Mouse (Mus musculus): Measurements from ENCODE around the gene Scn10a. TPM values are rescaled to one million over a fixed set of nuclear protein-coding genes. Genes with fewer than 3 reads are reported as not detected.

Gene Scn10a
- polyA plus RNA-seq (2014; fragmentation: Illumina TruSeq; extraction: RNeasy Lipid Tissue Mini Kit (QIAGEN cat#74804); ENCODE audit: low read depth, low replicate concordance), result 0.31 TPM

GRCm38 (mm10) chr9:119719222-119719621 is at the start of gene Scn10a:
Gene Scn10a (minus strand): TSS chr9:119719322.

GRCm38 (mm10) chr9:119578636-119579438 is 140.3 kb downstream of the Scn10a start, which contains the start of gene Scn5a:
Gene Scn5a (minus strand): TSS chr9:119579016.

Other genes starting within 250 kb of the Scn10a start
- gene Scn5a, start 140.3 kb downstream of the Scn10a start, polyA plus RNA-seq (2014; fragmentation: Illumina TruSeq; extraction: RNeasy Lipid Tissue Mini Kit (QIAGEN cat#74804); ENCODE audit: low read depth, low replicate concordance), result 0.07 TPM
- 0.28 TPM for gene Scn11a, start 106.1 kb upstream of the Scn10a start, polyA plus RNA-seq (2014; fragmentation: Illumina TruSeq; extraction: RNeasy Lipid Tissue Mini Kit (QIAGEN cat#74804); ENCODE audit: low read depth, low replicate concordance)
- gene Wdr48, start 175.6 kb upstream of the Scn10a start, polyA plus RNA-seq (2014; fragmentation: Illumina TruSeq; extraction: RNeasy Lipid Tissue Mini Kit (QIAGEN cat#74804); ENCODE audit: low read depth, low replicate concordance), result 467 TPM
- 1.2 TPM for gene Gorasp1, start 218.2 kb upstream of the Scn10a start, polyA plus RNA-seq (2014; fragmentation: Illumina TruSeq; extraction: RNeasy Lipid Tissue Mini Kit (QIAGEN cat#74804); ENCODE audit: low read depth, low replicate concordance)
- gene Ttc21a, start 218.3 kb upstream of the Scn10a start, polyA plus RNA-seq (2014; fragmentation: Illumina TruSeq; extraction: RNeasy Lipid Tissue Mini Kit (QIAGEN cat#74804); ENCODE audit: low read depth, low replicate concordance), result 17.2 TPM